Mouse (Mus musculus) cerebellum, postnatal 4 days (tissue): ENCODE results near the gene Fras1.
A peak's percentile ranks its signal among the peaks of the same experiment; 100 is the strongest.

Experiments used
- DNase-seq, 2 experiments: peaks; one replicate each; pipeline ENCODE4 v3.0.0; 2022; ENCODE audit warnings: low spot score in 2 of 2, mixed read lengths in 1 of 2

Gene Fras1

DNA sequence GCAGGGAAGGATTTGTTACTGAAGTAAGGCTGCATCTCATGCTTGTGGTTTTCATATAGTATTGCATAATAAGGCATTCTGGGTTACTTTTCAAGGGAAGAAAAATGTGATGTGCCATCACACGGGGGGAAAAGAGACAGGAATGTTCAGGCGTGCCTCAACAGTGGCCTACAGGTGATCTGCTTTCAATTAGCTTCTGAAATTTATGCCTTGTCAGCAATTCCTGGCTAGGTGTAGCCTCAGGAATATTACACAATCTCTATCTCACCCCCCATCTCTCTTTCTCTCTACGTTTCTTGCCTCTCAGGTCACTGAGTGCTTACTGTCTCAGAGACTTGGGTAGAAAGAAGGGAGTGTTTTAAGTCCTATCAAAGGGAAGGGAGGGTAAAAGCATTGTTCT, 204.9 kb downstream of the Fras1 start:
- DNase-seq: no peak

DNA sequence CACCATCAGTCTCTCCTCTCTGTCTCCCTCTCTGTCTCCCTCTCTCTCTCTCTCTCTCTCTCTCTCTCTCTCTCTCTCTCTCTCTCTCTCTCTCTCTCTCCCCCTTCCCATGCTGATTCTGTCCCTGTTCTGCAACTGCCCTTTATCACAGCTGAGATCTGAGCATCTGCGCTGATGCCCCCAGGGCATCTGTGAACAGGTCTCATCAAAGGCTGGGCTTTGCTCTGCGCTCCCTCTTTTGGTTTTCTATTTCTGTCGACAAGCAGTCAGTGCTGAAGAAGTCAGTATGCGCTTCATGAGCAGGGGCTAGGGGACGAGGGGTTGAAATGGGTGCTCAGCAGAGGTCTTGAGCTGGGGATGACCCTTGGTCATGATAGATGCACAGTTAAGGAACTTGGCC, 206.2 kb downstream of the Fras1 start:
- DNase-seq: no peak

DNA sequence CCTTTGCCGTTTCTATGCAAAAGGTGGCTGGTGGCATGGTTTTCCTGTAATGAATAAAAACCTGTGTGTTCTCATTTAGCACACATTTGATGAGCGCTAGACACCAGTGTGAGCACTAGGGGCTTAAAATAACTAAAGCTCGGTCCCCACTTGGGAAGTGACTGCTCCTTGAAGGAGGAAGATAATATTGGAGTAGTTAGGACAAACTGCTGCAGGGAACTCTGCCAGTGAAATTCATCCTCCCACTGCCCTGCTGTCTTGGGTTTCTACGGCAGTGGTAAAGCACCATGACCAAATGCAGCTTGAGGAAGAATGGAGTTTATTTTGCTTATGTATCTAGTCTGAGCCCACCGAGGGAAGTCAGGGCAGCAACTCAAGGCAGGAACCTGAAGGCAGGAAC, 211.0 kb downstream of the Fras1 start:
- no peak for DNase-seq

DNA sequence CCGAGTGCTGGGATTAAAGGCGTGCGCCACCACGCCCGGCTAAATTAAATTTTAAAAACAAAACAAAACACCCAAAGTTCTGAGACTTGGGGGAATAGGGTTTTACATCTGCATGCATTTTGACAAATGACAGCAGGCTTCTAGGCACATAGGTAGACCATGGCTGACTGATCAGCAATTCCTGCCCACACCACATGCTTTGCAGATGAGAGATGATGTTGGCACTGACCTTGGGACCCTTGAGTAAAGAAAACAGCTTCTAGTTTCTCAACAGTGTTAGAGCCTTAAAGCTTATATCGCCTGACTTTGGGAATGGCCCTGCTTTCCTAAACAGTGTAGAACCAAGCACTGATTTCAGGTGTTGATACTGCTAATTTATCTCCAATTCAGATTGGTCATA, 216.9 kb downstream of the Fras1 start:
- no peak for DNase-seq

DNA sequence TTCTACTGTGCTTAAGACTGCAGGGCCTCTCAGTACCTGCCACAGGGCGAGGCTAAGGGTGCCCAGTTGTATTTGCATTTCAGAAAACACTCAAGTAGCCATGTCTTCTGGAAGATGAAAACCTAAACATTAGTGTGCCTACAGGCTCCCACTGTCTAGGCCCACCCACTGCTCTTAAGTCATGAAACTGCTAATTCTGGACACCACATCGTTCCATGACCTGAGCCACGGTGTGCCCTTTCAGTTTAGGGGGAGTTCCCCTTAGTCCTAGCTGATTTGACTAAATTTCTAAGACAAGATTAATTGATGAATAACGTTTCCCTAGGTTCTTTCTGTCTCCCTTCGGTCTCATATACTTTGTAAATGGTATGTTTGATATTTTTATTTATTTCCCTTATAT, 222.0 kb downstream of the Fras1 start:
- DNase-seq: no peak

DNA sequence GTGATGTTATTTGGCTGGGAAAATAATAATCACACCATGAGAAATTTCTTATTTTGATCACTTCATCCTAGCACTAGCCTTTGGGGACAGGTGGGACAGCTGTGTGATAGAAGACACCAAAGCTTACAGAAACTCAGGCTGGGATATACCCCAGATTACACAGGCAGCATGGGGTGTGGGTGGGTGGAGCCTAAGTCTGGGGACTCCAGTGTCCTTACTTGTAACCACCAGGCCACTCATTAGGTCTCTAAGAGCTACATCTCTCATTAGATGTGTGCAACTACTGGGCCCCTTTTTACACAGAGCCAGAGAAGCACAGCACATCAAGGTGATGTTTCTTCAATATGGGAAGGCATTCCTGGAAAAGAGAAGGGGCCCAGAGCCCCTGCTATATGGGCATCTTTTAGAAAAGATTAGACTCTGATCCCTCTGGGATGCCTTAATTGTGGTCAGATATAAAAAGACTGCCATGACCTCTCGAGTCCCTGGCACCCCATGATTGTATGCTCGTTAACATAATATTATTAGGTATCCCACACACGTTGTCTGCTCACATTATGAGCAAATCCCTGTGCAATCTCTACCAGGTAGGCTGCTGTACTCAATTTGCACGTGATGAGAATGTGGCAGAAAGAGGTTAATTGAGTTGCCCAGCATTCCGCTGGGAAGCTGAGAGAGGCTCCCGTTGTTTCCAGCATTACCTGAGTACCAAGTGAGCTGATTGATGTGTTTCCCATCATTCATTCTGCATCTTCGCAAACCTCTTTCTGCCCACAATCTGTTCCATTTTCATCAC, 230.4 kb downstream of the Fras1 start:
- DNase-seq: no peak

DNA sequence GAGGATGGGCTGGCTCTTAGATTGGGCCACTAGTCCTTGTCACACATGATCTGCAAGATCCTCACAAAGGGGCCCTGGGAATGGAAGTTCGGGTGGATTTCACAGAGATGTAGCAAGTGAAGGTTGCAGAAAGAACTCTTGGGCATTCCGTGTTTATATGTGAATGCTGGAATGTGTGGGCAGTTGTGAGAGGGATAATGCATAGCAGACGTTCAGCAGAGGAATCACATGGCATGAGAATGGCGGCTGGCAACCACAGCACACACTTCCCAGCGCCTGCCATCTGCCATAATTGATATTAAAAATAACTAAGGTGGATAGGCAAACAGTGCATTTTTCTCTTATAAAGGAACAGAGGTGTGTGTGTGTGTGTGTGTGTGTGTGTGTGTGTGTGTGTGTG, 234.3 kb downstream of the Fras1 start:
- no peak for DNase-seq

DNA sequence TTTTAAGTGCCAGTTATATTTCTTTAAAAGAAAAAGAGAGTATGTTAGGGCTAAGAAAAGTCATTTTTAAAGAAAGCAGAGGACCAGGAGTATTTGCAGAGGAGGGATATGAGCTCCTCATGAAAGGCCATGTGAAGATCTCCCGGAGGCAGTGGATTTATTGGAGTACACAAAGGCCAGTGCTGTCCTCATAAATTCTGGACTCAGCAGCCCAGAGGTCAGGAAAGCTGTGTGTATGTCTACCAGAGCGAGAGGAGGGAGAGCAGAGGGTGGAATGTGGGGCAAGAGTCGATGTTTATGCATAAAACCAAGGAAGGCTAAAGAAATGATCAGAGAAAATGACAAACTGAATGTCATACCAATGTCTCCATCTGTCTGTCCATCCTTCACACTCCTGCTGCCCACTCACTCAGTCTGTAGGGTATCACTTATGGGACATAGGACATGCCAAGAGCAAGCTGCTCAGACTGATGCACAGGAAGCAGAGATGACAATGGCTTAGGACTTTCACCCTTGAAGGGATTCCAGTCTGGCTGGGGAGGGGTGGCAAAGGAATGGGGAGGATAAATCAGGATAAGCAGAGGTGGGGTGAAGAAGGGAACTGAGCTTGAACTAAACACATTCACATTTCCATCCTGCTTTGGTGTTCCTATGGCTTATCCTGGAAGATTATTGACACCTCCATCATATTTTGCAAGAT, 235.0 kb downstream of the Fras1 start:
- DNase-seq: no peak

DNA sequence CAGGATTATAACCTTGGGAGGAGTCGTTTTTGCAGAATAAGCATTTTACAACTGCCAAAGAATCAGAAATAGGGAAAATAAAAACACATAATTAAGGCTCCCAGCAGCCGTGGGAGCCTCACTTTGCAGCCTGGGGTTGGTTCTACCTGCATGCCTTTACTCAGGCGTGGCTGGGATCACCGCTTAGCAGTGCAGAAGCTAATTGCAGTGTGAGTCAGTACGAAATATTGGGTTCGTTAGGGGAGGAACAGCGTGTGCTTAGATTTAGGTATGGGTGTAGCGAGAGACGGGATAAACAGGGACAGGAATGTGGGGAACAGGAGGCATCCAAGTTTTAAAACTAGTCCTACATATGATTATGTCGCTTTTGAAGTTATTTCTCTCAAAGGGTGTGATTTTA, 238.3 kb downstream of the Fras1 start:
- DNase-seq: no peak

DNA sequence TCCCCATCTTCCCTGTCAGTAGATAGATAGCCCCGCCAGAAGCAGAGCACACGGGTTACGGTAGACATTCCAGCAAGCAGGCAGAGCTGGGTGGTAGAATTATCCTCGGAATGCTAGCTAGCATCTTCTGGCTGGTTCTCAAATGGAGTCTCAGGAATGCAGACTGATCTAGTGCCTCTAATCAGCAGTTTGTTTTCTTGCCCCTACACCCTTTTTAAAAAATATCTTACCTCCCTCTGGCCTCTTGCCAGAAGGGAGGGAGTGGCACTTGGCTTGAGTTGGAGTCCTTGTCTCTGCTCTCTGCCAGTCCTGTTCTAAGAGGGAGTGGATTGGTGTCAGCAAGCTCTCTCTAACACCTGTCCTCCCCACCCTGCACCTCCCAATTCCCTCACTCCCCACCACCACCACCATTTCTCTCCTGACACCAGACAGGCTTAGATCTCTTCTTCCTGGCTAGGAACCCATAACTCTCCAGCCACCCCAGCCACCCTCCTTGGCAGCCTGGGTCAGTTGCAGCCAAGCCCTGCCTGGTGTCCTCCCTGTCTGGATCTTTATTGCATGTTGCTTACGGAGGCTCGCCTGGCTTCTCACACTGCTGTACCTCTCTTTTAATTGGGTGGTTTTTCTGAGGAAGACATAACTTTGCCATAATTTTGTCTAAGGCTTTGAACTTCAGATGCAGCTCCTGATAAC, 243.3 kb downstream of the Fras1 start:
- no peak for DNase-seq

DNA sequence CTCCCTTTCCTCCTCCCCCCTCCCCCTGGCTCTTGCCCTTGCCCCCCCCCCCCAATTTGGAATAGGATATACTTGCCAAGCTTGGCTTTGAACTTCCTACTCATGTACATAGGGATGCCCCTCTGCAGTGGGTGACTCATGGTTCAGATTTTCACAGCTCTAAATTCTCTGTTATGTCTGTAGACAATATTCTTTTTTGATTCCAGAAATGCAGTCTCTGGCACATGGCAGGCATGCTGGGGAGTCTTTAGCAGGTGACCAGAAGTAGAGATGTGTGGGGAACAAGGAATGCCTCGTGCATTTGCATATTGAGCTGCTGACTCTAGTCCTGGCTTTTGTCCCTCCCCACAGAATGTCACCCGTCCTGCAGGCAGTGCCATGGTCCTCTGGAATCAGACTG, 244.3 kb downstream of the Fras1 start:
- no peak for DNase-seq

DNA sequence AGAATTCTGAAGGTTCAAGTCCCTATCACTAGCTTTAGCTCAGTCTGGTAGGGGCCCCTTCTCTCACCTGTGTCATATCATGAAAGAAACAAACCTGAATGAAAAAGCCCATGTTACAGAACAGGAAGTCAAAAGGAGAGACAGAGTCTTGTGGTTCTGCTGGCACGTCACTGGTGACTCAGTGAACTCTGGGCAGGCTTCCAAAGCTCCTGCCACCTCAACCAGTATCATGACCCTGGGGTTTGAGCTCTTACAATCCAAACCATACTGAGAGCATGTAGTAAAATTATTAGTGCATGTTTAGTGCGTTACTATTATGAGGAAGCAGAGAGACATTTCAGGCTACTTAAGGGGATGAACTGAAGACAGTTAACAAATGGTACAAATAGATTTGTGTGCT, 246.5 kb downstream of the Fras1 start:
- DNase-seq: no peak

DNA sequence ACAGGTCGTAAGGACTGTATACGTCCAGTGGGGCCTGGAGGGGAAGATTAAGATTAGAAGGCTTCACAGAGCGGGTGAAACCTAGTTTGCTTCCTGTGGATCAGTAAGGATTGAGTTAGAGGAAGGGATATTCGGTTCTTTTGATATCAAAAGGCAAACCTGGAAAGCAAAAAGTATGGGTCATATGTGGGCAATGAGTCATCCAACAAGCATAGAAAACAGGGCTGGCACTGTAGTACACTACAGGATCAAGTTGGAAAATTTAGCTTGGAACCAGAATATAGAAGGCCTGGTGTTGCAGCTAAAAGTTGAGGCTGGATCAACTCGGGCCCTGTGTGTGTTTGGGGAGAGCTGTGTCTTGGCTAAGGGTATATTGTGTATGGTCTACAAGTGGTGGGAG, 246.9 kb downstream of the Fras1 start:
- no peak for DNase-seq

DNA sequence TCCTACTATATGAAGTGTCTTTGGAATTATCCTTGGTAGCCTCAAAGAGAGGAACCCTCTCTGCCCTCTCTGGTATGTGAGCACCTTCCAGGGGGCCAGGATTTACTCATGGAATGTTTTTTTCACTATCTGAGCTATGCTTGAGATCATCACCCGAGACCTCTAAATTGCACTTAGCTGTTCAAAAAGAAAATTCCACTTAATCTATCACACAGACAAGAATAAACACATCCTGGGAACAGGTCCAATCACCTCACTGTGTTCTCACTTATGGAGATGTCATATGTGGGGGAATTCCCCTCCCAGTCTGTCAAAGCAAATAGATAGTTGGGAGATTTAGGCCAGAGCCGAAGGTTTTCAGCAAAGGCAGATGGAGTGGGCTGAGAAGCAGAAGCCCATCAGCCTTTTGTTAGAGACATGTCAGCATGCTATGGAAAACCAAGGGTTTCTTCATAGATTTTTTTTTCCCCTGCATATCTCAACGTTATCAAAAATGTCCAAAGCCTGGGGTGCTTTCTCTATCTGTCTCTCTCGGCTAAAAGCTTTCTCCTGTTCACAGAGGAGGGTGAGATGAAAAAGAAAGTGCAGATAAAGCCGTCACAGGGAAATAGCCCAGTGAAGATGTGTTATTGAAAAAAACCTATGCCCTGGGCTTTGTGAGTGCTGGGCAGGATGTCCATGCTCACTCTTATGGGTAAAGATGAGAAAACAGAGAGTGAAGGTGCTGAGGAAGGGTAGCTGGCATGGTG, 249.0 kb downstream of the Fras1 start:
- no peak for DNase-seq

DNA sequence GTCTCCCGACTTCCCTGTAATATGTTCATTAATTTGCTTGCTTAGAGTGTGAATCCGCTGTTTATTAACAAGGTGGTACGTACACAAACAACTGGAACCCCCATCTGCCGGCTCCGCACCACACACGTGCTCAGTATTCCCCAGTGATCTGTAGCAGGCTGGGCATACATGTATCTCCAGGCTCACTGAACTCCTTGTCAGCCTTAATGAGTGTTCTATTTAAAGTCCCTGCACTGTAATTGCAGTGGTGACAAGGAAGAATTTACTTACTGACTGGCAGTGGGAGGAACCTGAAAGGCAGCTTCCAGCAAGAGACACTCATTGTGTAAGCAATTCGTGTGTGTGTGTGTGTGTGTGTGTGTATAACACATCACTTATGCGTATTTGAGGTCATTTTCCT, 256.1 kb downstream of the Fras1 start:
- no peak for DNase-seq

DNA sequence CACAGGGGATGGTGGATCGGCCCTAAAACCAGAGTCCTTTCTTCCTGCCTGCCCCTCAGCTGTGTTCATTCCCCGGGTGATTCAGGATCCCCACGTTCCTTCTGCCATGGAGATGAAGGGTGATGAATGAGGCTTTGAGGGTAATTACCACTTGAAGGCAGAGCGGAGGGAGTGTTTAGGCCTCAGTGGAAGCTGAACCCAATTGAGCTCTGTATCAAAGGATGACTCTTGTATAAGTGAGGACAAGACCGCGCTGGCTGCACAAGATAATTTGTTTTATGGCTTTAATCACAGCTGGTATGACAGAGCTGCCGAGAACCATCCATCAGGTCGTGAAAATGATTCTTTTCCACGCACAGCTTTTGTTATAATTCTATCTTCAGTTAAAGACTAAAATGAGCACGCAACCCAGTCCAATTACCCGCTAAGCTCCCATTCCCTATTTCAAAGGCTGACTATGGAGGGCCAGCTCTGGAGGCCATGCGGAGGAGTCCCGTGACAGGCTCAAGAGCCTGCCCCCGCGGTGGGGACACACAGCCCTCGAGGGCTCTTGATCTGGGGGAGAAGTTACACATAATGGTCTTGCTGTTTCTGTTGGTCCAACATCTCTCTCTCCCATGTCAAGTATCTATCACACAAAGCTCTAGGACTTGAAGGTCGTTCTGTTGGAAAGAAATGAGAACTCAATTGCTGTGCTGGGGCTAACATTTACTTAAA, 261.5 kb downstream of the Fras1 start:
- no peak for DNase-seq

DNA sequence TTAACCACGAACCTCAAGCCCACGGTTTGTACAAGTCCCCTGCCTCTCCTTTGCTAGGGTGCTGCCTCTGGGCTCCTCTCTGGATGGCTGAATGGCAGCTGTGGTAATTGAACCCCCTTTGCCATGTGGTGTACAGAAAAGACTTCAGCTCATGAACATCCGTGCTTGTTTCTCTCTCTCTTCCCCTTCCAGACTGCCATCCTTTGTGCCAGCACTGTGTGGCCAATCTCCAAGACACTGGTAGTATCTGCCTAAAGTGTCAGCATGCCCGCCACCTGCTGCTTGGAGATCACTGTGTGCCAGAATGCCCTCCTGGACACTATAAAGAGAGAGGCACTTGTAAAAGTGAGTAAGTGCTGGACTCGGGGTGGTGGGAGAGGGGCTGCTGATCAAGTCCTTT, 262.1 kb downstream of the Fras1 start:
- DNase-seq: peak; percentile 27 to 65

DNA sequence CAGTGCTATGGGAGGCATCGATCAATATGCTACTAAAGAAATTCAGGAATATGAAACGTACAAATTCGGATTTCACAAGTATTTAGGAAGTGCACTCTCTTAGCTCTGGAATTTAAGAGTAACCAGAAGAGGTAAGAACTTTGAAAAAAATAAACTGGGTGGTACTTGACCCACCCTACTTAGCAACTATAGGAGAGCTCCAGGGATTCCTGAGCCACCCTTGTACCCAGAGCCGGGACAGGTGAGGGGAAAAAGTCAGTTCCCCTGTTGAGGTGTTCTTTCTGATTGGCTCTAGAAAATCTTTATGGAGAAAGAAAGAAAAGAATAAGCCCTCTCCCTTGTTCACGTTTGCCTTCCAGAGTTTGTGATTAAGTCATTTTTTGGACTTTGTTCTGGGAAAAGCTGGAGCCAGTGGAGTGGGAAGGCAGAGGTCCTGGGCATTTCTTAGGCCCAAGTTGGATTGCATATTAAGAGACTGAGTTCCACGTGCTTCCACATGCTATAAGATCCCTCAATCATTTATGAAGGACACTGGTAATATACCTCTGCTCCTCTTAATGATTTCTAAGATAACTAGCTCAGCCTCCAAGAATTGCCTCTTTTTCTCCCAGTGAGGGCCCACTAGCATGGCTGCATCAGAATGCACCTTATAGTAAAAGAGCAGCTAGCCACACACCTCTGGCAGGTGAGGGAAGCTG, 265.6 kb downstream of the Fras1 start:
- DNase-seq: no peak

DNA sequence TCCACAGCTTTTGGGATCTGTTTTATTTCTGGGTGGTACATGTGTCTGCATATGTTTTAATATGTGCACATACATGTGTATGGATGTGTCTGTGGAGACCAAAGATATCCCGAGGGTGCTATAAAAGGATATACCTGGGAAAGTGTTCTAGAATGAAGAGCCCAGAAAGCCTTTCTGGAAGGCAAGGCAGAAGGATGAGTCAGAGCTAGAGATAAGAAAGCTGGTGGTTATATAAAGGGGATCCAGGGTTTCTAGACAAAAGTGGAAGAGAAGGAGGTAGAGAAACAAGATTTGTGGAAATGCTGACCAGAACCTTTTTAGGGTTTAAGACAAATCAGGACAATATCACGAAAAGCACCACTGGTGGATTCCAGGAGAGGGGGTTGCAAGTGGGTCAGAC, 267.5 kb downstream of the Fras1 start:
- no peak for DNase-seq

DNA sequence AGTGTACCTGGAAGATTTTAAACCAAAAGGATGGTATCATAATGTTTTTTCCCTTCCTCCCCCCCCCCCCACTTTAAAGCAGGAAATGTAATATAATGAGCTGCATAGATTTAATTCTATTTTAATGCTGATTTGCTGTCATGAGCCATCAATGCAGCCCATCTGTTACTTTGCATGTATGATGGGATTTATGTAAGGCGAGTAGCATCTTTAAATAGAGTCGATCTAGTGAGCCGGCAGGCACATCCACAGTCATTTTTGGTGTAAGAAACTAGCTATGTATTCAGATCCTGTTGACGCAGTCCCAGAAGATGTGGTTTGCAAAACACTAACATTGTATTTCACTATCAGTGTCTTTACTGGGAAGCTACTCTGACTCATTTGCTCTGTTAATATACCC, 301.9 kb downstream of the Fras1 start:
- DNase-seq: no peak

DNA sequence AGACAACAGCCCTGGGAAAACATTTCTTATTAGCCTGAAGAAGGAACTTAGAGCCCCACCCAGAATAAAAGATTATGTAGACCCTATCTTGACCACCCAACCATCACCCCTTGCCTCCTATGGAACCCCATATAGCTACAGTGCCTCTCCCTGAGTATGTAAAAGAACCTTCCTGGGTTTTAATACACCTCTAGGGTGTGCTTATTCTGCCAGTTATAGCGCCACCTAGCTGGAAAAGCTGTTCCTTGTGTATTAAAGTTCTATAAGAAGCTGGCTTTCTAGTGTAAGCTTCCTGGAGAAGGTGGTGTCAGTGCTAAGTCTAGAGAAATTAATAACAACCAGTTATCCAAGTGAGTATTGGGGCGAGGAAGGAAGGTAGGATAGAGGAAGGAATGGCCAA, 303.7 kb downstream of the Fras1 start:
- peak in 1 of 2 experiments; percentile 17 for DNase-seq
